Mouse (Mus musculus) fibroblast of lung, adult 2 months (primary cell): ENCODE data around the gene Poln.

Source experiments
- DNase-seq: peaks from one replicate; pipeline ENCODE4 v3.0.0-alpha.2; 2011; ENCODE audit warnings: low read depth

Gene Poln

DNA sequence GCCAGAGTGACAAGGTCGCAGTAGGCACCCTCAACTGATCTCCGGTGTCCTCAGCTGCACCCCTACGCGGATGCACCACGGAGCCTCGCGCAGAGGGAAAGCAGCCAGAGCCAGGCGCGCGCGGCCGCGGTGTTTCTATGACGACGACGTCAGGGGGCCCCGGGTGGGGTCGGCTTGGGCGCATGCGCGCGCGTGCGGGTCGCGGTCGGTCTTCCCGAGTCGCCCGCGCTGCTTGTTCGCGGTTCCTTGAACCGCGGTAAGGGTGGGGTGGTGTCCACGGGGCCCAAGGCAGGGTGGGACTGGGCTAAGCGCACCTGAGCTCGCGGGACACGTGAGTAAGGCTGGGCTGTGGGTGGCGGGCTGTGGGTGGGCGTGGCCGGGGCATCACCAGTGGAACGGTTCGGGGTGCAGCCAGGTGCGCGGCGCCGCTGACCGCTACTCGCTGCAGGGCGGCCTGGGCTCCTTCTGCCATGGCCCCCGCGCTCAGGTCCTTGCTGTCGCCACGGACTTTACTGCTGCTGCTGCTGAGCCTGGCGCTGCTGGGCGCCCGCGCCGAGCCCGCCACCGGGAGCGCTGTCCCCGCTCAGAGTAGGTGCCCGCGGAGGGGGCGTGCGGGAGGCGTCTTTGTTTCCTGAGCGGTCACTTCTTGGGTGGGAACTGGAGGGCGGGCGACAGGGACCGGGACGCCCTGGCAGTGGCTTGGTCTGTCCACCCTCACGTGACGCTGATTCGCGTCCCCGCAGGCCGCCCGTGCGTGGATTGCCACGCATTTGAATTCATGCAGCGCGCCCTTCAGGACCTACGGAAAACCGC lies 185.7 kb downstream of the Poln start, which contains the start of gene Gm1673:
Gm1673 (plus strand) TSS at position 125 of the 813 bp plus-strand sequence.
- DNase-seq: no peak

DNA sequence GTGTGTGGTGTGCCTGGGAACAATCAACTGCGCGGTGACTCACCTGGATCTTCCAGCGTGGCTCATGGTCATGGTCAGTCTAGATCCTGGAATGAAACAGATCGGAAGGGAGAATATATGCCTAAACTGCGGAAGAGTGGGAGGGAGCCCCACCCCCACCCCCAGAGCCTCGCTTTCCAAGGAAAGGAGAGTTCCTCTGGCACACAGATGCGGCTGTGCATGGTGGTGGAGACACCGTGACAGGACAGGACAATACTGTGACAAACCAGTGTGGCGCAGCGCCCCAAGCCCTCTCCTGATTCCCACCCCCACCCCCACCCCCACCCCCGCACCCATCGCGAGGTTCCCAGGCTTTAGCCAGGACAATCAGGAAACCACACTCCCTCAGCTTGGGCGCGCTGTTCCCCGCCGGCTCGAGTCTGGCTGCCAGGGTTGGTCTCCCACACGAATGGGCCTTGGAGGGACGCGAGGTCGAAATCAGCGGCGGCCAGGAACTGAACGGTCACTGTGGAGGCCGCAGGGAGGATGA lies 186.5 kb downstream of the Poln start:
- no peak for DNase-seq

DNA sequence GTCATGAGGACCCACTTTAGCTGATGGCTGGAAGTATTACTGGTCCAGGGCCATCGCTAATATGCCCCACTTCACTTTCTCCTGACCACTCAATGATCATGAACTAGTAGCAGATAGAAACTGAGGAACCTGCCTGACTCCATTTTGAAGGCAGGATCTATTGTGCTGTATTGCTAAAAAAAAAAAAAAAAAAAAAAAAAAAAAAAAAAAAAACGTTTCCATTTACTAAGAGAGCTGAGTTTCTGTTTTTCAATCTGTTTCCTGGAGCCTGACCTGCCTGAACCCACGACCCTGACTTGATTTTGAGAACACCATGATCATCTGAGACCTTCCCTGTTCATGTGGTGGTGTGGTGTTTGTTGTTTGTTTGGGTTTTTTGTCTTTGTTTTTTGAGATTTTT lies 193.0 kb downstream of the Poln start:
- no peak for DNase-seq

DNA sequence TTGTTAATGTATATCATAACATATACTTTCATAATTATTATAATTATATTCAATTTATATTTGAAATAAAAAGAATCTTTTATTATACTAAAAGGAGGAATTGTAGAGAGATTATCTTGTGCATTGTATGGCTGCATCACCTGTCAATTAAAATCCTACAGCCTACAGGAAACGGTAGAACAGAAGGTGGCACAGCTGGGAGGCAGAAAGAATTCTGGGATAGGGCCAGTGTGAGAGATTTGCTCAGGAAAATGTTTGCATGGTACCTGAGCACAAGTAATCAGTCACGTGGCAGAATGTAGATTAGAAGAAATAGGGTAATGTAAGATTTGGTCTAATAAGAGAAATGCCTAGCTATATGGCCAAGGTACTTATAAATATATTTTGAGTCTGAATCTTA lies 194.5 kb downstream of the Poln start:
- no peak for DNase-seq

DNA sequence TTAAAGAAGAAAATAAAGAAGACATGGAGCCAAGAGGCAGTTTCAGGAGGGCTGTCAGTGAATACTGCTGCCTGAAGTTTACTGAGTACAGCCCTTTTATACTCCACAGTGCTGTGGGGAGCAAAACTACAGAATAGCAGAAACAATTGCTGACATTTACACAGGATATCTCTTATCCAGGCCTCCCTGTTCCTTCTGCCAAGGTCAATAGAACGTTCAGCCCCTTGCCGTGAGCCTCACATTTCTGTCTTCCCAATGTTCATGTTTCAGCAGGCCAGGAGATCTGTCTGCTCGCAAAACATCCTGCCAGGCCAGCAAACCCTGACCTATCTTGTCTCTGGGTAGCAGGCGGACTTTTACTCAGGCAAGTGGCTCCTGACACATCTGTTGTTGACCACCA lies 209.9 kb downstream of the Poln start:
- no peak for DNase-seq
